Mouse (Mus musculus) hindbrain, embryonic 11.5 days (tissue): ENCODE measurements at regions not wholly inside any gene's neighbourhood (a gene's known extent, or its start where the extent isn't known, plus 50 kb on each side); places are given as distances from the start of the nearest gene placed in this dataset.
A peak's percentile ranks its signal among the peaks of the same experiment; 100 is the strongest.

ENCODE experiments used
- ATAC-seq: fragments of 200-750 bp; cut with Nextera tagmentation; 2 replicates; pipeline ENCODE4 v1.8.0; 2017; ENCODE audit warnings: mild to moderate bottlenecking, moderate TSS enrichment, moderate library complexity; ENCODE audit not compliant: low FRiP score
- DNase-seq: peaks from one replicate; pipeline ENCODE4 v3.0.0-alpha.2; 2015; ENCODE audit warnings: low spot score
- H3K27ac ChIP-seq: fragments of 300-500 bp; sonication (generic); 2 replicates; pipeline ENCODE4 v1.5.1; 2014; ENCODE audit warnings: mild to moderate bottlenecking, low read depth, low read length
- H3K27me3 ChIP-seq: fragments of 300-500 bp; sonication (generic); 2 replicates; pipeline ENCODE4 v1.6.1; 2014; ENCODE audit warnings: mild to moderate bottlenecking, low read length, moderate library complexity, mixed read lengths; ENCODE audit not compliant: control insufficient read depth, insufficient read depth
- H3K36me3 ChIP-seq: fragments of 300-500 bp; sonication (generic); 2 replicates; pipeline ENCODE4 v1.6.1; 2014; ENCODE audit warnings: mild to moderate bottlenecking, low read length, moderate library complexity, mixed read lengths; ENCODE audit not compliant: control insufficient read depth, insufficient read depth
- H3K4me1 ChIP-seq: fragments of 300-500 bp; sonication (generic); replicated peaks from 2 replicates; pipeline ENCODE4 v1.6.1; 2014; ENCODE audit warnings: low read length, mixed read lengths; ENCODE audit not compliant: control insufficient read depth, insufficient read depth
- H3K4me2 ChIP-seq: fragments of 300-500 bp; sonication (generic); replicated peaks from 2 replicates; pipeline ENCODE4 v1.6.1; 2014; ENCODE audit warnings: mild to moderate bottlenecking, low read depth, low read length
- H3K4me3 ChIP-seq: fragments of 300-500 bp; sonication (generic); 2 replicates; pipeline ENCODE4 v1.5.1; 2014; ENCODE audit warnings: low read depth, low read length
- H3K9ac ChIP-seq: fragments of 300-500 bp; sonication (generic); 2 replicates; pipeline ENCODE4 v1.6.1; 2014; ENCODE audit warnings: low read depth, low read length
- H3K9me3 ChIP-seq: fragments of 300-500 bp; sonication (generic); 2 replicates; pipeline ENCODE4 v1.6.1; 2016; ENCODE audit warnings: low read length; ENCODE audit not compliant: control insufficient read depth
- WGBS: fragments of 180-500 bp; shearing (Covaris S2); extraction: QIAGEN DNeasy Blood & Tissue Kit; methylation state at CpG from one replicate; pipeline ENCODE4 v1.1.7; 2014; 5-methylcytosine and 5-hydroxymethylcytosine counted together

DNA sequence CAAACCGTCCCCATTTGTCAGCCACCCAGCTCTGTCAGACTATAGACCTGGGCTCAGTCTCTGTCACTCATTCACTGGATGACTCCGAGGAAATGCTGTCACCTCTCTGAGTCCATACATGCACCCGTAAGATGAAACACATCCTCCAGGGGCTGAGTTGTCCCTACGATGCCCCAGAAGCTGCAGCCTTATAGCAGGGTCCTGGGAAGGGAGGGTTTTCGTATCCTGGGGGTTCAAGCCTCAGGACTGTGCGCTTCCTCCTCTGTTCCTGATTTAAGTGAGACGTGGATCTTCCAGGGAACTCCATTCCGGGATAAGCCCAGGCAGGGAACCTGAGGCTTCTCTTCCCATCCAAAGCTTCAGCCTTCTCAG, 111.6 kb downstream of the Tpra1 start:
- no peaks in the 10 kb centered on the region for H3K9me3 ChIP-seq
- H3K9ac ChIP-seq = 0 out of 2 replicates have a peak overlapping the region, but pooled peaks have one; percentile 4
- H3K4me1 ChIP-seq = peaks cover 19% of the 10 kb centered on the region
- DNase-seq (no peak), ATAC-seq (peak; percentile 30)
- no peak overlapping the region for H3K4me2 ChIP-seq
- H3K27me3 ChIP-seq = no peaks in the 10 kb centered on the region
- WGBS = 46% methylated on average over 8 of the region's 8 CpGs
- H3K27ac ChIP-seq = peak overlapping the region; percentile 91
- no peaks in the 10 kb centered on the region for H3K36me3 ChIP-seq
- H3K4me3 ChIP-seq = no peak overlapping the region

DNA sequence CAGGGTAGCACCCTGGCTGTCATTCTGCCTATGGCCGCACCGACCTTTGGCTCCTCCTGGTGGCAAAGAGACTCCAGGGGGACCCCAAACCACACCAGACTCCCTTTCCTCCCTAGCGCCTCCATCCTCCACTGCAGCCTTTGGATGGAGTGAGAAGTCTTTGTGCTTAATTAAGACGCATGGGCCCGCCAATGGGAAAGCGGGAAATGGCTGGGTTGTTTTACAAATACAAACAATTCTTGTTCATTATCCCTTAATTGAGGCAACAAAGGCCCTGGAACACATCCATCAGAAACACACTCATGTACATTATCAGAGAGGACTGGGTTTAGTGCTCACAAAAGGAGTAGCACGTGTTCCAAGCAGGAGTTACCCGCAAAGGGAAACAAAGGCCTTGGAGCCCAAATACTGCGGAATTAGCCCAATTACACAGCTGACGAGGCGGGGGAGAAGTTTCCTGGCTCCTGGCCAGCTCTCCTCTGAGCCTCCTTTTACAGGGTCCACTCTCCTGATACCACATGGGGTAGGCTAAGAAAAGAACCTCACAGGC, 122.1 kb downstream of the Tpra1 start:
- no peak overlapping the region for H3K4me3 ChIP-seq
- no peaks in the 10 kb centered on the region for H3K36me3 ChIP-seq
- WGBS = 24% methylated on average over 11 of the region's 11 CpGs
- H3K9me3 ChIP-seq = no peaks in the 10 kb centered on the region
- H3K9ac ChIP-seq = no peak overlapping the region
- no peak for DNase-seq
- H3K27me3 ChIP-seq = no peaks in the 10 kb centered on the region
- H3K4me1 ChIP-seq = no peaks in the 10 kb centered on the region
- ATAC-seq = 0 out of 2 replicates have a peak, but pooled peaks have one; percentile 23
- no peak overlapping the region for H3K27ac ChIP-seq
- H3K4me2 ChIP-seq = no peak overlapping the region

DNA sequence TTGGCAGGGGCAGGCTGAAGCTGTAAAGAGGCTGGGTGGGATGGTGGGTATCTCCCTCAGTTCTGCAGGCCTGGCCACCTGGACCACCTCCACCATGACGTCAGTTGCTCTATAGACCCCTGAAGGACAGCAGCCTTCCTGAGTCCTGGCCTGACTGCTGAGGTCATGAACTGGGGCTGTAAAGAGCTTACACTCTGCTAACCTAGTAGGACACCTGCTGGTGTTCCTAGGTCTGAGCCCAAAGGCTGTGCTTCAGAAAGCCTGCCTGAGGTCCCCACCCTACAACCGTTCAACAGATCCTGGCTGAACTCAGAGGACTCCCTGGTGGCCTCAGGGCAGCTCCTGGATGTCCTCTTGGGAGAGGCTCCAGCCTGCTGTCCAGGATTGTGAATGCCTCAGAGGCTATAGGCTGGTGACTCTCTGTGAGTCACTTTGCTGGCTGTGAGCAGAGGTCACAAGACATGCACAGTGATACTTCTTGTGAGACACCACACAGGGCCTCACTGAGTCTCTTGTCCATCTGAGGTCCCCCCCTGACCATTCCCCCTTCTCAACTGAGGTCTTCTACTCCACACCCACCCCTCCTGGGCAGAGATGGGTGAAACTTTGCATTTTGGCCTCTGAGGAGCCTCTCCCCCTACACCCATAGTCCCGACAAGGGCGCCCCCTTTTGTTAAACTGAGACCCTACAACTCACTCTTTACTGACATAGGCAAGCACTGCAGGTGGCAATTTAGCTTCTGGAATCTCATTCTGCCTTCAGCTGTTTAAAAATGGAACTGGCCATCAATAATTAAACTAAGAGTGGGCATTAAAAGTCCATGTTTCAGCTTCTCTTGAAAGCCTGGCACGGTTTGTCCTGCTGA, 131.6 kb downstream of the Tpra1 start:
- H3K9ac ChIP-seq = no peak overlapping the region
- no peaks in the 10 kb centered on the region for H3K36me3 ChIP-seq
- H3K4me2 ChIP-seq = no peak overlapping the region
- H3K27ac ChIP-seq = no peak overlapping the region
- no peak for DNase-seq
- H3K4me3 ChIP-seq = no peak overlapping the region
- 41% methylated on average over 5 of the region's 5 CpGs for WGBS
- H3K9me3 ChIP-seq = no peaks in the 10 kb centered on the region
- ATAC-seq = no peak
- no peaks in the 10 kb centered on the region for H3K27me3 ChIP-seq
- H3K4me1 ChIP-seq = peaks cover 17% of the 10 kb centered on the region

DNA sequence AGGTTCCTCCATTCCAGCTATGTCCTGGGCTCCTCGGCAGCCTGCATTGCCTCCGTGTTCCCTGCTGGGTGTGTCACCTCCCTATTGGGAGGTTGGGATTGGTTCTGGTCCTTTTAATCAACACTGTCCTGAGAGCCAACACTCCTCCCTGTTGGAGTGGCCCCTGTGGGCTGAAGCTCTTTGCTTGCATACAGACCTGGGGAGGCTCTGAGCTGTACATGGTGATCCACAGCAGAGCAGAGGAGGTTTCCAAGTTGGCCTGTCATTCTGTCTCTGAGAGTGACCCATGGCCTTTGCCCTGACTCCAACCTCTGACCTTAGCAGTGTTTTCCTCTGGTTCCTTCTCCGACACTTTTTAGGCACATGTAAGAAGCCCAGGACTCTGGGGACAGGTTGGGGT, 132.4 kb downstream of the Tpra1 start:
- Histone ChIP-seq H3K9me3 (no peaks in the 10 kb centered on the region), H3K9ac (no peak overlapping the region), H3K4me1 (peaks cover 17% of the 10 kb centered on the region), H3K4me3 (no peak overlapping the region), H3K4me2 (no peak overlapping the region), H3K36me3 (no peaks in the 10 kb centered on the region), H3K27me3 (no peaks in the 10 kb centered on the region), H3K27ac (no peak overlapping the region)
- no peak for ATAC-seq
- WGBS = 38% methylated on average over 3 of the region's 3 CpGs
- no peak for DNase-seq

- Histone ChIP-seq H3K4me3 (no peak overlapping the region), H3K36me3 (no peaks in the 10 kb centered on the region), H3K27me3 (no peaks in the 10 kb centered on the region), H3K4me2 (no peak overlapping the region), H3K4me1 (peaks cover 17% of the 10 kb centered on the region), H3K9ac (peak overlapping the region; percentile 34), H3K27ac (0 out of 2 replicates have a peak overlapping the region, but pooled peaks have one; percentile 36), H3K9me3 (no peaks in the 10 kb centered on the region)
- ATAC-seq (peak; percentile 63; the same call in 1 of the 2 replicates), DNase-seq (peak; percentile 62)
- 44% methylated on average over 13 of the region's 13 CpGs for WGBS
These were observed 133.2 kb downstream of the Tpra1 start for GRCm38 (mm10) chr6:89035061-89035835.

DNA sequence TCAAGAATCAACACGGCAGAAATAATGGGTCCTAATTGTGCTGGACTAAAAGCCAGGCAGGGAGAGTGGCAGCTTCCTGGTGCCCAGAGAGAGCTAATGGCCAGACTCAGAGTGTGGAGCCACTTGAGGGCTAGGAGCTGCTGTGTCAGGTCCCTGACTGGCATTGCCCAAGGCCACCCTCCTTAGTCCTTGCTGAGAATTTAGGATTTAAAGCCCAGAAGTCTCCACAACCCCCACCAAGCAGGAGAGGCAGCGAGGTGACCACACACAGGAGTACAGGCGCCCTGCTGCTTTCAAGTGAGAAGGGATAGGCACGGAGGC, 133.7 kb downstream of the Tpra1 start:
- H3K4me1 ChIP-seq = peaks cover 17% of the 10 kb centered on the region
- H3K36me3 ChIP-seq = no peaks in the 10 kb centered on the region
- DNase-seq (no peak), ATAC-seq (peak; percentile 48; the same call in 1 of the 2 replicates)
- H3K9ac ChIP-seq = no peak overlapping the region; the same call in 1 of the 2 replicates
- 37% methylated on average over 4 of the region's 4 CpGs for WGBS
- no peak overlapping the region for H3K4me3 ChIP-seq
- H3K27me3 ChIP-seq = no peaks in the 10 kb centered on the region
- no peaks in the 10 kb centered on the region for H3K9me3 ChIP-seq
- H3K27ac ChIP-seq = 0 out of 2 replicates have a peak overlapping the region, but pooled peaks have one; percentile 13
- no peak overlapping the region for H3K4me2 ChIP-seq

DNA sequence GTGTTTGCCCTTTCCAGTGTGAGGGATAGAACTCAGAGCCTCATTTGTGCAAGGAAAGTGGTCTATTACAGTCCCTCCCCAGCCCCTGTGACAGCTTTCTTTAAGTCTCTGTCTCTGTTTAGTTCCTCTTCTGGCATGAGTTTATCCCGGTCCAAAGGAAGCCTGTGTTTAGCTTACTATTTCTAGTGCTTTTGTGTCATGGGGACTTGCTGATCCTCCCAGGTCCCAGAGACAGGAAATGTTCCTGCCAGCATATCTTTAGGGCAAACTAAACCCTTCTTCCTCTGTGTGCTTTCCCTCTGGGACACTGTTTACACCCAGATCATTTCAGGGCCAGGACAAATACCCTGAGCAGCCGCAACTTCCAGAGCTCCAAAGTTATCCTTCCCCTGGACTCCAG, 135.3 kb downstream of the Tpra1 start:
- Histone ChIP-seq H3K27me3 (no peaks in the 10 kb centered on the region), H3K4me3 (no peak overlapping the region), H3K9ac (no peak overlapping the region), H3K4me2 (no peak overlapping the region), H3K36me3 (no peaks in the 10 kb centered on the region), H3K27ac (no peak overlapping the region), H3K9me3 (no peaks in the 10 kb centered on the region), H3K4me1 (peaks cover 17% of the 10 kb centered on the region)
- DNase-seq (no peak), ATAC-seq (no peak)
- WGBS = 67% methylated on average over 2 of the region's 2 CpGs

- Histone ChIP-seq H3K27ac (no peak overlapping the region), H3K4me3 (no peak overlapping the region), H3K27me3 (no peaks in the 10 kb centered on the region), H3K36me3 (no peaks in the 10 kb centered on the region), H3K9me3 (no peaks in the 10 kb centered on the region), H3K9ac (no peak overlapping the region), H3K4me2 (no peak overlapping the region), H3K4me1 (peaks cover 17% of the 10 kb centered on the region)
- no peak for DNase-seq
- 77% methylated on average over 7 of the region's 7 CpGs for WGBS
- ATAC-seq = no peak
These were observed 135.8 kb downstream of the Tpra1 start for GRCm38 (mm10) chr6:89037901-89038300.
